Mouse (Mus musculus) forelimb bud, embryonic 11.5 days (tissue): Measurements from ENCODE around the gene Sept4.
A peak's percentile ranks its signal among the peaks of the same experiment; 100 is the strongest.

Source experiments
- DNase-seq: peaks from one replicate; pipeline ENCODE4 v3.0.0-alpha.2; 2012; ENCODE audit warnings: low read depth, low spot score

The Sept4 gene

GRCm38 (mm10) chr11:87599395-87600089 lies 30.8 kb downstream of the Sept4 start:
- DNase-seq, result no peak

GRCm38 (mm10) chr11:87600322-87600853 lies 31.7 kb downstream of the Sept4 start:
- no peak for DNase-seq

GRCm38 (mm10) chr11:87602234-87602633 lies 33.5 kb downstream of the Sept4 start:
- DNase-seq, result no peak

GRCm38 (mm10) chr11:87603571-87603970 lies 34.9 kb downstream of the Sept4 start:
- DNase-seq, result no peak

- no peak for DNase-seq
These were observed 40.6 kb downstream of the Sept4 start for GRCm38 (mm10) chr11:87609264-87609663.

GRCm38 (mm10) chr11:87611547-87611946 lies 42.8 kb downstream of the Sept4 start:
- DNase-seq, result no peak

- DNase-seq, result no peak
These were observed 45.3 kb downstream of the Sept4 start for GRCm38 (mm10) chr11:87613972-87614371.

- no peak for DNase-seq
These were observed 46.8 kb downstream of the Sept4 start for GRCm38 (mm10) chr11:87615551-87615950.

GRCm38 (mm10) chr11:87615952-87616351 lies 47.2 kb downstream of the Sept4 start:
- DNase-seq, result no peak

- no peak for DNase-seq
These were observed 48.2 kb downstream of the Sept4 start, which contains the start of gene Hsf5 for GRCm38 (mm10) chr11:87616790-87617474. TSS of gene Hsf5 (plus strand) at chr11:87617164.

GRCm38 (mm10) chr11:87617606-87618005 lies 48.9 kb downstream of the Sept4 start:
- DNase-seq, result no peak

GRCm38 (mm10) chr11:87623160-87623559 lies 54.5 kb downstream of the Sept4 start:
- no peak for DNase-seq

GRCm38 (mm10) chr11:87629859-87630258 lies 61.2 kb downstream of the Sept4 start:
- peak; percentile 29 for DNase-seq

- no peak for DNase-seq
These were observed 70.1 kb downstream of the Sept4 start for GRCm38 (mm10) chr11:87638793-87639192.

- DNase-seq, result peak; percentile 59
These were observed 70.5 kb downstream of the Sept4 start for GRCm38 (mm10) chr11:87639206-87639605.
